Mouse (Mus musculus) left cerebral cortex, adult 2 months (tissue): ENCODE results near the gene Rpl9-ps6. TPM values are rescaled to one million over a fixed set of nuclear protein-coding genes. Genes with fewer than 3 reads are reported as not detected.

Source experiments
- DNase-seq, 2 experiments: peaks; one replicate each; pipeline ENCODE4 v3.0.0; 2021 to 2022; ENCODE audit warnings: low spot score in 2 of 2, mixed read lengths in 1 of 2; ENCODE audit errors: extremely low spot score in 1 of 2
- H3K27ac ChIP-seq: fragments of 200-600 bp; 2 replicates; pipeline ENCODE4 v1.8.1; 2022
- H3K4me3 ChIP-seq: fragments of 200-600 bp; 2 replicates; pipeline ENCODE4 v1.8.1; 2022
- CTCF ChIP-seq: fragments of 200-600 bp; IDR thresholded peaks from 2 replicates; pipeline ENCODE4 v1.8.1; 2022; ENCODE audit warnings: antibody characterized with exemption, mild to moderate bottlenecking, moderate library complexity
- intact Hi-C: fragments of 180-260 bp; cut with DNase I; formaldehyde crosslinking; loops from one replicate; pipeline ENCODE4 v1.15.1; 2025
- total RNA-seq, 2 experiments: library from RNA; stranded (reverse); gene quantifications; 2 replicates each; pipeline ENCODE4 v1.2.3; 2021

The Rpl9-ps6 gene
- total RNA-seq, 2 experiments from 2014 or later: 29.3 to 40.0 TPM

GRCm38 (mm10) chr19:32493471-32493870 is 27.1 kb upstream of the Rpl9-ps6 start:
- no peak overlapping the region for H3K27ac ChIP-seq
- peak; percentile 23 for TF ChIP-seq CTCF
- intact Hi-C loops: no loop called here
- no peak overlapping the region for H3K4me3 ChIP-seq
- no peak for DNase-seq

- no peak for DNase-seq
- H3K27ac ChIP-seq: 0 out of 2 replicates have a peak overlapping the region, but pooled peaks have one; percentile 17
Observed at GRCm38 (mm10) chr19:32492981-32493380, 26.6 kb upstream of the Rpl9-ps6 start.

GRCm38 (mm10) chr19:32492339-32492738 is 26.0 kb upstream of the Rpl9-ps6 start:
- intact Hi-C loops: no loop called here
- DNase-seq: no peak
- Histone ChIP-seq H3K27ac (no peak overlapping the region), H3K4me3 (no peak overlapping the region)
- TF ChIP-seq CTCF: peak; percentile 26

More at GRCm38 (mm10) chr19:32492981-32493380, 26.6 kb upstream of the Rpl9-ps6 start:
- no peak overlapping the region for H3K4me3 ChIP-seq
- no peak for TF ChIP-seq CTCF
- intact Hi-C loops: no loop called here

- intact Hi-C loops: no loop called here
- Histone ChIP-seq H3K27ac (no peak overlapping the region), H3K4me3 (no peak overlapping the region)
- TF ChIP-seq CTCF: no peak
- DNase-seq: no peak
Observed at GRCm38 (mm10) chr19:32490976-32491375, 24.6 kb upstream of the Rpl9-ps6 start.

GRCm38 (mm10) chr19:32489166-32489895 is 23.0 kb upstream of the Rpl9-ps6 start:
- no peak for TF ChIP-seq CTCF
- H3K4me3 ChIP-seq: no peak overlapping the region
- intact Hi-C loops: loop anchor here (5.0 kb wide), 2 partner anchors 102 to 317 kb away; partner anchors contain the start of gene Sgms1

GRCm38 (mm10) chr19:32487595-32488255 is 21.3 kb upstream of the Rpl9-ps6 start:
- H3K4me3 ChIP-seq: peak overlapping the region; percentile 56

More at GRCm38 (mm10) chr19:32489166-32489895, 23.0 kb upstream of the Rpl9-ps6 start:
- DNase-seq: no peak
- H3K27ac ChIP-seq: no peak overlapping the region

GRCm38 (mm10) chr19:32486106-32486724 is 19.8 kb upstream of the Rpl9-ps6 start:
- peak; percentile 66 for DNase-seq
- intact Hi-C loops: loop anchor here (5.0 kb wide), 2 partner anchors 99 to 314 kb away; partner anchors contain the start of gene Sgms1
- Histone ChIP-seq H3K27ac (peak overlapping the region; percentile 91), H3K4me3 (peak overlapping the region; percentile 56)
- peak; percentile 47 for TF ChIP-seq CTCF

More at GRCm38 (mm10) chr19:32487595-32488255, 21.3 kb upstream of the Rpl9-ps6 start:
- H3K27ac ChIP-seq: no peak overlapping the region
- DNase-seq: no peak
- intact Hi-C loops: loop anchor here (5.0 kb wide), 2 partner anchors 100 to 315 kb away; partner anchors contain the start of gene Sgms1
- no peak for TF ChIP-seq CTCF

- intact Hi-C loops: loop anchor here (5.0 kb wide), 2 partner anchors 98 to 313 kb away; partner anchors contain the start of gene Sgms1
- H3K4me3 ChIP-seq: peak within 1 kb of the TSS; percentile 56
Observed at GRCm38 (mm10) chr19:32485681-32486105, 19.3 kb upstream of the Rpl9-ps6 start, which contains the start of gene Minpp1. Gene Minpp1 (plus strand): TSS chr19:32485769.

GRCm38 (mm10) chr19:32484941-32485660 is 18.7 kb upstream of the Rpl9-ps6 start:
- Histone ChIP-seq H3K4me3 (peak overlapping the region; percentile 56), H3K27ac (peak overlapping the region; percentile 91)
- intact Hi-C loops: loop anchor here (5.0 kb wide), 2 partner anchors 98 to 313 kb away; partner anchors contain the start of gene Sgms1
- no peak for DNase-seq
- no peak for TF ChIP-seq CTCF

More at GRCm38 (mm10) chr19:32485681-32486105, 19.3 kb upstream of the Rpl9-ps6 start, which contains the start of gene Minpp1:
- H3K27ac ChIP-seq: peak within 1 kb of the TSS; percentile 91
- DNase-seq: peak; percentile 88 to 90
- no peak for TF ChIP-seq CTCF

- no peak for DNase-seq
- TF ChIP-seq CTCF: no peak
- no peak overlapping the region for H3K4me3 ChIP-seq
- intact Hi-C loops: no loop called here
- no peak overlapping the region for H3K27ac ChIP-seq
Observed at GRCm38 (mm10) chr19:32481511-32481910, 15.1 kb upstream of the Rpl9-ps6 start.
